Mouse (Mus musculus) spleen, adult 2 months (tissue): ENCODE results near the gene ccdc198. TPM values are rescaled to one million over a fixed set of nuclear protein-coding genes. Genes with fewer than 3 reads are reported as not detected.

Source experiments
- DNase-seq, 2 experiments: peaks; one replicate each; pipeline versions ENCODE4 v3.0.0 to v3.0.0-alpha.2; 2012 to 2021; ENCODE audit warnings: low spot score in 2 of 2, low read depth in 1 of 2
- H3K27ac ChIP-seq: fragments of 200-500 bp; 2 replicates; pipeline ENCODE4 v1.5.1; 2012; ENCODE audit warnings: low read length, inconsistent platforms; ENCODE audit not compliant: insufficient read depth
- H3K27me3 ChIP-seq: fragments of 200-500 bp; 2 replicates; pipeline ENCODE4 v1.6.1; 2012; ENCODE audit warnings: mild to moderate bottlenecking, moderate library complexity, low read length, inconsistent platforms; ENCODE audit not compliant: control insufficient read depth, insufficient read depth
- H3K36me3 ChIP-seq: fragments of 200-500 bp; 2 replicates; pipeline ENCODE4 v1.6.1; 2012; ENCODE audit warnings: mild to moderate bottlenecking, low read length, inconsistent platforms; ENCODE audit not compliant: control insufficient read depth, insufficient read depth
- H3K4me1 ChIP-seq: fragments of 200-500 bp; 2 replicates; pipeline ENCODE4 v1.6.1; 2011; ENCODE audit warnings: inconsistent platforms; ENCODE audit not compliant: control insufficient read depth, insufficient read depth, insufficient read length
- H3K4me3 ChIP-seq: fragments of 200-500 bp; 2 replicates; pipeline ENCODE4 v1.5.1; 2011; ENCODE audit warnings: mild to moderate bottlenecking, inconsistent platforms; ENCODE audit not compliant: insufficient read depth, insufficient read length; ENCODE audit errors: extremely low read depth
- CTCF ChIP-seq: fragments of 200-500 bp; IDR thresholded peaks from 2 replicates; pipeline ENCODE4 v1.5.1; 2011; ENCODE audit warnings: mild to moderate bottlenecking, inconsistent platforms; ENCODE audit not compliant: insufficient read depth, insufficient read length, insufficient replicate concordance; ENCODE audit errors: extremely low read depth
- POLR2A ChIP-seq: fragments of 200-500 bp; IDR thresholded peaks from 2 replicates; pipeline ENCODE4 v1.6.1; 2011; ENCODE audit warnings: low read depth, low read length, inconsistent platforms
- WGBS: fragments of 180-500 bp; shearing (Covaris S2); methylation state at CpG from one replicate; pipeline ENCODE4 v1.1.7; 2018; 5-methylcytosine and 5-hydroxymethylcytosine counted together
- polyA plus RNA-seq: library from polyadenylated mRNA; depleted of rRNA; stranded (reverse); fragments of >200 nt; gene quantifications from 2 replicates; pipeline ENCODE4 v1.2.3, GENCODE M21; 2012; rRNA removed

ccdc198 gene
- polyA plus RNA-seq, 1 experiment, result not detected

DNA sequence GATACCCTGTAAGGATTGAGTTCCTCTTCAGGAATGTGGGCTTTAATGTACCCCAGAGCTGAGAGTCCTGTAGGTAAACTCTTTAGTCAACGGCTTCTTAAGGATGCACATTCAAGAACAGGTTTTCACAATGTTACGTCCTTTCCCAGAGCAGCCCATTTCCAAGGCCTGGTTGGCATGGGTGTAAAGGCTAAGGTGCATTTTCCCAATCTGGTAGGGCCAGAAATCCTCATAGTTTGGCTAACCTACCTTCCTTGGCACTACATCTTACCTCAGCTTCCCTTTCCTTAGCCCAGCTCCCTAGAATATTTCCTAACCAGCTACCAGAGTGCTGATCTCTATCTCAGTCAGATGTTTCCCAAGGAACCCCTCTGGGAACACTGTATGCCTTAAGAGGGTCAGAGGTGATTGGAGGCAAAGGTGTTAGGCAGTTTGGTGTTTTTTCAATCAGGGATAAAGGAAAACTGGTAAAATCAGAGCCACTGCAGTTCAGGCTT lies 48.2 kb downstream of the ccdc198 start:
- Histone ChIP-seq H3K4me3 (no peak overlapping the region), H3K4me1 (no peaks in the 10 kb centered on the region), H3K27me3 (no peaks in the 10 kb centered on the region), H3K27ac (no peak overlapping the region), H3K36me3 (no peaks in the 10 kb centered on the region)
- TF ChIP-seq CTCF, result no peak
- no peak for TF ChIP-seq POLR2A
- WGBS, result 97% methylated on average over 2 of the region's 2 CpGs
- DNase-seq, result no peak

DNA sequence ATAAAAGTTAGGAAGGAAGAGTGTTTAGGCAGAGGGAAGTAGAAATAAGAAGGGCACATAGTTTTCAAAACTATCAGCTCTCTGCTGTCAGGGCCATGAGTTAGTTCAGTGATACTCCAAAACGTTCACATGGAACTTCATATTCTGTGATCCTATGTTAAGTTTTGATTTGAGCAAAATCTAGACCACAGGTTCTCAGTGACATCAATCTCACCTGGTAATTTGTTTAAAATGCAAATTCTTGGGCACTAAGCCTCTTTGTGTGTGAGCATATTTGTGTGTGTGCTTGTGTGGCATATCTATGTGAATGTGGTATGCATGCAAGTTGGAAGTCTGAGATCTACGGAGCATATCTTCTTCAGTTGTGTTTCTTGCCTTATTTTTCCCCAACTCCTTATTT lies 59.0 kb downstream of the ccdc198 start:
- Histone ChIP-seq H3K4me3 (no peak overlapping the region), H3K36me3 (peaks cover 13% of the 10 kb centered on the region), H3K4me1 (no peaks in the 10 kb centered on the region), H3K27ac (no peak overlapping the region), H3K27me3 (no peaks in the 10 kb centered on the region)
- no peak for TF ChIP-seq POLR2A
- TF ChIP-seq CTCF, result no peak
- 86% methylated on average over 2 of the region's 2 CpGs for WGBS
- DNase-seq, result no peak

DNA sequence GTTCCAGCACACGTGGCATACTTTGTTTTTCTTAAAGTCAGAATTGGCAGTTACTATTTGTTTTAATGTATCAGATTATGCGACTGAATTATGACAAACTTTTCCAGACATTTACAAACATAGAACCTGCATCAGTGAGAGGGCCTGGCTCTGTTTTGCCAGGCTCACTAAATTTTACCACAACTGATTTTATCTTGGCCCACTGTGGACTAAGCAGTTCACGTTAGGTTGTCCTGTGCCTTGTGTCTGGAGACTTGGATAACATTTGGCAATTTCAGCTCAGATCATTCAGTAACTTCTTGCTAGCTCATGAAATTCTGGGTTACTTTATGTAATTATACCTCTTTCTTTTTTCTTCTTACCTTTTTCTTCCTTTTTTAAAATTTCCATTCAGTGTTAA lies 65.5 kb downstream of the ccdc198 start:
- 85% methylated on average over 3 of the region's 3 CpGs for WGBS
- Histone ChIP-seq H3K27me3 (no peaks in the 10 kb centered on the region), H3K4me3 (no peak overlapping the region), H3K27ac (no peak overlapping the region), H3K4me1 (no peaks in the 10 kb centered on the region), H3K36me3 (peaks cover 12% of the 10 kb centered on the region)
- no peak for TF ChIP-seq CTCF
- no peak for TF ChIP-seq POLR2A
- DNase-seq, result no peak

DNA sequence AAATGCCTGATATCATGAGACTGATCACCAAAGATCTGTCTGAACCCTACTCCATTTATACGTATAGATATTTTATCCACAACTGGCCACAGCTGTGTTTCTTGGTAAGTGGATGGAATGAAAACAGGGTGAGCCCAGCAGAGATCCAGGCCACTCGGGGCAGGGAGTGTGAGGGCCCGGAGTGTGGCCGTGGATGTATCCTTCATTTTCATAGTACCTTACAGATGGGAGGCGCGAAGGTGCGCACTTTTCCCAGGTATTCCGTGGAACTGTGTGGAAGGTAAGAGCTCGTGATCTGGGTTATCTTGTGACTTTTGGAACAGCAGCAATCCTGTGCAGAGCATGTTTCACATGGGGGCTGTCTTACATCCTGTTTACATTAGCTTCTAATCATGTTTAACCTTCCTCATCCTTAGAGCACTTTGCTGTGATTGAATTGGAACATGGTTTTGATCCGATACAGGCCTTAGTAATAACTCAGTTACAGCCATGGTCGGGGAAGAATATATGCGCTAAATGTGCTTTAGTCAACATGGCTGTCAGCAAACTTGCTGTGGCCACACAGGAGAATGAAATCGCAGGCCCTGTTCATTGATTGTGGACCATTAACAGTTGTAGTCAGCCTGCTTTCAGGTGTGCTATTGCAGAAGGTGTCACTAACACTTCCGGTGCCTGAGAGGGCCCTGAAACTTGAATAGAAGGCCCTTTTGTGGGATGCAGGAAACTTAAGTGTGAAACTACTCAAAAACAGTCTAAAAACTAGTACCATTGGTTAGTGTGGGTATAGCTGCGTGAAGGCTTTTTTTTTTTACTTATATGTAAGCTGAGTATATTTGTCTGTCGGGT lies 71.8 kb downstream of the ccdc198 start:
- no peak for DNase-seq
- Histone ChIP-seq H3K27me3 (no peaks in the 10 kb centered on the region), H3K27ac (no peak overlapping the region), H3K36me3 (peaks cover 3% of the 10 kb centered on the region; the same call in 1 of the 2 replicates), H3K4me1 (peaks cover 8% of the 10 kb centered on the region; the same call in 1 of the 2 replicates), H3K4me3 (peak overlapping the region; percentile 94)
- TF ChIP-seq CTCF (no peak), POLR2A (no peak)
- 58% methylated on average over 16 of the region's 16 CpGs for WGBS

DNA sequence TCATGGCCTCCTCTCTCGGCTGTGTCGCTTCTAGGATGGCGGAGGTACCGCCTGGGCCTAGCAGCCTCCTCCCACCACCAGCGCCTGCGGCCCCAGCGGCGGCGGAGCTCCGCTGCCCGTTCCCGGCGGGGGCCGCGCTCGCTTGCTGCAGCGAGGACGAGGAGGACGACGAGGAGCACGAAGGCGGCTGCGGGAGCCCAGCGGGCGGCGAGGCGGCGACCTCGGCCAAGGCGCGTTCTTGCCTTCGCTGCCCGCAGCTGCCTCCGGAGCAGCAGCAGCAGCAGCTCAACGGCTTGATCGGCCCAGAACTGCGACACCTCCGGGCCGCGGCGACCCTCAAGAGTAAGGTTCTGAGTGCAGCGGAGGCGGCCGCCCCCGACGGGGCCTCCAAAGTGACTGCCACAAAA lies 72.7 kb downstream of the ccdc198 start:
- Histone ChIP-seq H3K4me1 (peaks cover 8% of the 10 kb centered on the region; the same call in 1 of the 2 replicates), H3K27ac (peak overlapping the region; percentile 67), H3K4me3 (peak overlapping the region; percentile 94), H3K36me3 (no peaks in the 10 kb centered on the region; the same call in 1 of the 2 replicates), H3K27me3 (no peaks in the 10 kb centered on the region)
- WGBS, result under 1% methylated on average over 46 of the region's 46 CpGs
- DNase-seq, result no peak
- no peak for TF ChIP-seq POLR2A
- TF ChIP-seq CTCF, result no peak

DNA sequence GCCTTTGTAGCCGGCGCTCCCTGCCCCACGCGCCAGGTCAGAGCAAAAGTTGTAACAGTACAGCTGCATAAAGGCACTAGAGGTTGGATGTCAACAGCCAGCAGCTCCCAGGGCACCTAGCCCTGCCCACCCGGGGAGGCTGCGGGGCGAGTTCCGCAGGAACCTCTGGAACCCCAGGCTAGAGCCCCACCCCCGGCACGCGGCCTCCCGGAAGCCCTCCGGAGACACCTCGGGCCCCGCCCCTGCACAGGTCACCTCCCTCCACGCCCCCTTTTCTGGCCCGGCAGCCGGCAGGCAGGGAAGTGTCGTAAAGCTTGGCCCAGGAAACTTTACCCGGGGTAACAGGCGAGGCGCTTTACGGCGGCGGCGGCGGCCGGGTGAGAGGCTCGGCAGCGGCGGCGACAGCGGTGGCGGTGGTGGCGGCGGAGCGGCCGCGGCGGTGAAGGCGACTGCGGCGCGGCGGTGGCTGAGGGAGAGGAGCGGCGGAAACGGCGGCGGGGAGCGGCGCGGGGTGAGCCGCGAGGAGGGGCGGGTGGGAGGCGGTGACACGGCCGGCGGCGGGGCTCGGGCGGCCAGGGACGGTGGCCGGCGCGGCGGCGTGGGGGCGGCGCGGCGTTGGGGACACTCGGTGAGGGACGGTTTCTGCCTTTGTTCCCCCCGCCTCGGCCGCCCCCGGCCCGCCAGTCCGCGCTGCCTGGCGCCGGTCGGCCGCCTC lies 73.2 kb downstream of the ccdc198 start, which contains the start of gene Naa30:
Gene Naa30 (plus strand): TSS at position 360 of the 715 bp plus-strand sequence.
- TF ChIP-seq POLR2A, result peak; percentile 54
- TF ChIP-seq CTCF, result no peak
- 1% methylated on average over 54 of the region's 86 CpGs for WGBS
- Histone ChIP-seq H3K4me3 (peak within 1 kb of the TSS; percentile 94), H3K36me3 (no peaks in the 10 kb centered on the region; the same call in 1 of the 2 replicates), H3K27ac (peak within 1 kb of the TSS; percentile 86), H3K4me1 (peaks cover 8% of the 10 kb centered on the region; the same call in 1 of the 2 replicates), H3K27me3 (no peaks in the 10 kb centered on the region)
- DNase-seq, result peak; percentile 88 to 99

DNA sequence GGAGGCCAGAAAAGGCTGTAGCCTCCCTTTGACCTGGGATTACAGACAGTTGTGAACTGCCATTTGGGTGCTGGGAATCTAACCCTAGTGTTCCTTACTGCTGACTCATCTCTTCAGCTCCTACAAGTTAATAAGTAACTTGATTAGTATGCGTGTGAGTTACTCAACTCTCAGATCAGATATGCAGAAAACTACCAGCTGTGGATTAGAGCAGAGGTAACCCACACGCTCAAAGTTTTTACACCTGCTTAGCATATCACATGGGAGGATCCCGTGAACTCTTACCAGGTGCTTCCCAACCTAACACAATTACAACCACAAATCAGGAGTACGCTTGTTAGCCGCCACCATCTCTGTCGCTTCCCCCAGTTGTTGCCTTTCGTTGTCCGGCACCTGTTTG lies 74.0 kb downstream of the ccdc198 start:
- TF ChIP-seq POLR2A, result no peak
- TF ChIP-seq CTCF, result no peak
- H3K4me3 ChIP-seq, result peak overlapping the region; percentile 84
- no peak overlapping the region for H3K27ac ChIP-seq
- peaks cover 8% of the 10 kb centered on the region; the same call in 1 of the 2 replicates for H3K4me1 ChIP-seq
- no peak for DNase-seq
- H3K27me3 ChIP-seq, result no peaks in the 10 kb centered on the region
- WGBS, result 43% methylated on average over 8 of the region's 8 CpGs
- H3K36me3 ChIP-seq, result no peaks in the 10 kb centered on the region; the same call in 1 of the 2 replicates

Other genes starting within 250 kb of the ccdc198 start
- 5.6 and 6.6 TPM in 2 replicates for gene Ap5m1, start 179.4 kb downstream of the ccdc198 start, polyA plus RNA-seq
- 4.7 and 5.6 TPM in 2 replicates for gene Exoc5, start 178.8 kb downstream of the ccdc198 start, polyA plus RNA-seq
- 4.4 and 5.7 TPM in 2 replicates for gene Naa30, start 73.2 kb downstream of the ccdc198 start, polyA plus RNA-seq